Comparison of ENCODE assay signal across 9 mouse cellular contexts in genomic region chr8:126867121-126867988, GRCm38 (mm10).
A peak's percentile ranks its signal among the peaks of the same experiment; 100 is the strongest.
DNase-seq lines count a peak whose midpoint lies in the region; ATAC-seq lines count a peak whose summit lies in the region.
"Had no signal": no experiment of that assay in that cellular context is flagged by ENCODE, and none has a peak within 500 bp of the region (broad histone marks: within the 10 kb centered on the region; RNA-seq: fewer than 3 reads in every experiment).

No protein-coding gene starts in this region.

- peak; percentile 57 to 68 for ATAC-seq in hematopoietic stem cell, adult 5-6 weeks (replicated peaks in 1 of 2; ENCODE audit: insufficient read depth in 1 of 2, low FRiP score in 2 of 2, low TSS enrichment in 1 of 2, low read depth in 1 of 2, poor library complexity in 2 of 2, severe bottlenecking in 2 of 2)

- peak; percentile 90 for DNase-seq in 416B (ENCODE audit: low read depth)
- DNase-seq in CD4-positive, CD25-positive, alpha-beta regulatory T cell, adult 2 months (ENCODE audit: low read depth, low spot score) = peak; percentile 94
- peak; percentile 64 to 71 for DNase-seq in spleen, postnatal 36 days (ENCODE audit: low spot score in 2 of 2)
- no peak for DNase-seq in urinary bladder, postnatal 25 days (ENCODE audit: low spot score)
- no peak for DNase-seq in frontal cortex, postnatal 14 days (ENCODE audit: low spot score in 2 of 2)
- DNase-seq in layer of hippocampus, postnatal 14 days (ENCODE audit: low spot score in 2 of 2) = no peak
- DNase-seq: kidney, postnatal 10 days; left cerebral cortex, postnatal 4 days had no signal

Comparison
In these comparisons a context has a peak if more than half of its experiments do, and no peak if none do; other contexts are left out.
1. DNase-seq: peak in 416B (single experiment), CD4-positive, CD25-positive, alpha-beta regulatory T cell, adult 2 months (single experiment) and spleen, postnatal 36 days (2 of 2); none in urinary bladder, postnatal 25 days (single experiment), frontal cortex, postnatal 14 days (0 of 2) and layer of hippocampus, postnatal 14 days (0 of 2).